Mouse (Mus musculus): ENCODE results near the gene Uba2. TPM values are rescaled to one million over a fixed set of nuclear protein-coding genes. Genes with fewer than 3 reads are reported as not detected.

Gene Uba2
- polyA plus RNA-seq, 1 experiment from 2014 or later: 80.5 TPM

DNA sequence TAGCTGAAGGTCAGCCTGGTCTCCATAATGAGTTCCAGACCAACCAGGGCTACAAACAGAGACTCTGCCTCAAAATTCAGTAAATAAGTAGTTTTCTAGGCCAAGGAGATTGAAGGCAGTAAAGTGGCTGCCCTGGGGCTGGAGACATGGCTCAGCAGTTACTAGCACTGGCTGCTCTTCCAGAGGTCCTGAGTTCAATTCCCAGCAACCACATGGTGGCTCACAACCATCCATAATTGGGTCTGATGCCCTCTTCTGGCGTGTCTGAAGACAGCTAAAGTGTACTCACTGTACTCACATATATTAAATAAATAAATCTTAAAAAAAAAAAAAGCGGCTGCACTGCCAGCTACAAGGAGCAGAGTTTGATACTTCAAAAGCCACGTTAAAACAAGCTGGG is 3.4 kb downstream of the Uba2 start:
- peaks cover 17% of the 10 kb centered on the region for H3K36me3 ChIP-seq (ENCODE audit: control insufficient read depth, insufficient read depth, low read length)
- no peak overlapping the region for H3K9ac ChIP-seq (ENCODE audit: low read length)
- WGBS: 73% methylated on average over 3 of the region's 3 CpGs
- no peaks in the 10 kb centered on the region for H3K9me3 ChIP-seq (ENCODE audit: control insufficient read depth, low read length)
- no peaks in the 10 kb centered on the region for H3K27me3 ChIP-seq (ENCODE audit: control insufficient read depth, insufficient read depth, low read length)
- DNase-seq (ENCODE audit: low spot score) (no peak), ATAC-seq (ENCODE audit: low FRiP score, low TSS enrichment) (no peak)
- TF ChIP-seq EP300 (optimal IDR thresholded peaks at IDR 0.05): no peak
- 0 out of 2 replicates have a peak, but pooled peaks have one; percentile 16 for TF ChIP-seq CTCF (IDR thresholded peaks at IDR 0.05; ENCODE audit: low read depth)
- H3K4me2 ChIP-seq (replicated peaks; ENCODE audit: low read depth): no peak overlapping the region
- no peaks in the 10 kb centered on the region for H3K4me1 ChIP-seq (replicated peaks; ENCODE audit: control insufficient read depth, insufficient read depth)
- H3K27ac ChIP-seq (replicated peaks): no peak overlapping the region
- no peak overlapping the region for H3K4me3 ChIP-seq (ENCODE audit: low read depth, low read length)

DNA sequence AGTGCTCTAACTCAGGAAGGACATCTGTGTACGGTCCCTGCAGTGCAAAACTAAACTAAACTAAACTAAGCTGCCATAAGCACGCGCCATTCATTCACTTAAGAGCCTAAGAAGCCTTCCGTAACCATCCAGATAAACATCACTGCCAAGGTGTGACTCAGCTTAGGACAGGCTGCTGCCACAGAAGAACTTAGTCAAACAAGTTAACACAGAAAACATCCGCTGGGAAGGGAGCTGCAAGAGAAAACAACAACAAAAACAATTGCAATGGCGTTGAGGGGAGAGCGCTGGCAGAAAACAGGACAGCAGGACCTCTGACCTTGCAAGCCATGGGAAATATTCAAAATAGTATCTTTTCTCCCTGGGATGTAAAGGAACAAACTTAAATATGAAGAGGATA is 4.7 kb downstream of the Uba2 start:
- H3K27me3 ChIP-seq (ENCODE audit: control insufficient read depth, insufficient read depth, low read length): no peaks in the 10 kb centered on the region
- ATAC-seq (ENCODE audit: low FRiP score, low TSS enrichment): no peak
- H3K4me2 ChIP-seq (replicated peaks; ENCODE audit: low read depth): no peak overlapping the region
- WGBS: 86% methylated on average over 7 of the region's 7 CpGs
- no peak for DNase-seq (ENCODE audit: low spot score)
- no peaks in the 10 kb centered on the region for H3K9me3 ChIP-seq (ENCODE audit: control insufficient read depth, low read length)
- no peak overlapping the region for H3K27ac ChIP-seq (replicated peaks)
- TF ChIP-seq EP300 (optimal IDR thresholded peaks at IDR 0.05): no peak
- no peak for TF ChIP-seq CTCF (IDR thresholded peaks at IDR 0.05; ENCODE audit: low read depth)
- H3K4me1 ChIP-seq (replicated peaks; ENCODE audit: control insufficient read depth, insufficient read depth): no peaks in the 10 kb centered on the region
- peaks cover 23% of the 10 kb centered on the region for H3K36me3 ChIP-seq (ENCODE audit: control insufficient read depth, insufficient read depth, low read length)
- H3K9ac ChIP-seq (ENCODE audit: low read length): no peak overlapping the region
- no peak overlapping the region for H3K4me3 ChIP-seq (ENCODE audit: low read depth, low read length)

GRCm38 (mm10) chr7:34159167-34159566 is 10.2 kb downstream of the Uba2 start:
- 86% methylated on average over 3 of the region's 3 CpGs for WGBS
- peaks cover 45% of the 10 kb centered on the region for H3K36me3 ChIP-seq (ENCODE audit: control insufficient read depth, insufficient read depth, low read length)
- TF ChIP-seq CTCF (IDR thresholded peaks at IDR 0.05; ENCODE audit: low read depth) (peak; percentile 36), EP300 (optimal IDR thresholded peaks at IDR 0.05) (no peak)
- H3K27me3 ChIP-seq (ENCODE audit: control insufficient read depth, insufficient read depth, low read length): no peaks in the 10 kb centered on the region
- no peak overlapping the region for H3K4me2 ChIP-seq (replicated peaks; ENCODE audit: low read depth)
- ATAC-seq (ENCODE audit: low FRiP score, low TSS enrichment) (no peak), DNase-seq (ENCODE audit: low spot score) (no peak)
- no peak overlapping the region for H3K27ac ChIP-seq (replicated peaks)
- H3K4me3 ChIP-seq (ENCODE audit: low read depth, low read length): no peak overlapping the region
- no peaks in the 10 kb centered on the region for H3K4me1 ChIP-seq (replicated peaks; ENCODE audit: control insufficient read depth, insufficient read depth)
- H3K9me3 ChIP-seq (ENCODE audit: control insufficient read depth, low read length): no peaks in the 10 kb centered on the region
- no peak overlapping the region for H3K9ac ChIP-seq (ENCODE audit: low read length)

DNA sequence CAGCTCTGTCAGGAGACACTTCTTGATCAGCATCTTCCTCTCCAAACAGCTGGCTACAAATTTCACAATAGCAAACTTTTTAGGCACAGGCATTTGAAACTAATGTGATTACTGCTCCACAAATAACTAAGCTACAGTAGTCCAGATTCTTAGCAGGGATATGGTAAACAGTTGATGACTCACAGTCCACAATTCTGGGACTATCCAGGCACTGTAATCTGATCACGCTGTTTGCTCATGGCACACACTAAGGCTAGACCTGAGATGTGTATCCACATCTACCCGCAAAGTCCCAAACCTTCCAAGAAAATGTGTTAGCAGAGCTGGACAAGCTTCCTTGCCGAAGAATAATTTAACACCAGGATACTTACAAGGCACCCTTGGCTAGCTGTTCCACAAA is 11.4 kb downstream of the Uba2 start:
- no peak overlapping the region for H3K4me3 ChIP-seq (ENCODE audit: low read depth, low read length)
- DNase-seq (ENCODE audit: low spot score) (peak; percentile 32), ATAC-seq (ENCODE audit: low FRiP score, low TSS enrichment) (peak; percentile 93)
- no peaks in the 10 kb centered on the region for H3K27me3 ChIP-seq (ENCODE audit: control insufficient read depth, insufficient read depth, low read length)
- H3K4me2 ChIP-seq (replicated peaks; ENCODE audit: low read depth): no peak overlapping the region
- no peak overlapping the region for H3K27ac ChIP-seq (replicated peaks)
- H3K36me3 ChIP-seq (ENCODE audit: control insufficient read depth, insufficient read depth, low read length): peaks cover 40% of the 10 kb centered on the region
- TF ChIP-seq EP300 (optimal IDR thresholded peaks at IDR 0.05) (no peak), CTCF (IDR thresholded peaks at IDR 0.05; ENCODE audit: low read depth) (no peak)
- H3K4me1 ChIP-seq (replicated peaks; ENCODE audit: control insufficient read depth, insufficient read depth): no peaks in the 10 kb centered on the region
- H3K9ac ChIP-seq (ENCODE audit: low read length): no peak overlapping the region
- WGBS: 79% methylated on average over 3 of the region's 3 CpGs
- H3K9me3 ChIP-seq (ENCODE audit: control insufficient read depth, low read length): no peaks in the 10 kb centered on the region

GRCm38 (mm10) chr7:34147193-34147592 is 22.2 kb downstream of the Uba2 start:
- no peaks in the 10 kb centered on the region for H3K4me1 ChIP-seq (replicated peaks; ENCODE audit: control insufficient read depth, insufficient read depth)
- DNase-seq (ENCODE audit: low spot score) (no peak), ATAC-seq (ENCODE audit: low FRiP score, low TSS enrichment) (no peak)
- no peak overlapping the region for H3K9ac ChIP-seq (ENCODE audit: low read length)
- peaks cover 51% of the 10 kb centered on the region for H3K36me3 ChIP-seq (ENCODE audit: control insufficient read depth, insufficient read depth, low read length)
- no peak overlapping the region for H3K4me3 ChIP-seq (ENCODE audit: low read depth, low read length)
- H3K27ac ChIP-seq (replicated peaks): no peak overlapping the region
- H3K4me2 ChIP-seq (replicated peaks; ENCODE audit: low read depth): no peak overlapping the region
- WGBS: 70% methylated on average over 4 of the region's 4 CpGs
- H3K27me3 ChIP-seq (ENCODE audit: control insufficient read depth, insufficient read depth, low read length): no peaks in the 10 kb centered on the region
- TF ChIP-seq EP300 (optimal IDR thresholded peaks at IDR 0.05): no peak
- no peak for TF ChIP-seq CTCF (IDR thresholded peaks at IDR 0.05; ENCODE audit: low read depth)
- H3K9me3 ChIP-seq (ENCODE audit: control insufficient read depth, low read length): no peaks in the 10 kb centered on the region

DNA sequence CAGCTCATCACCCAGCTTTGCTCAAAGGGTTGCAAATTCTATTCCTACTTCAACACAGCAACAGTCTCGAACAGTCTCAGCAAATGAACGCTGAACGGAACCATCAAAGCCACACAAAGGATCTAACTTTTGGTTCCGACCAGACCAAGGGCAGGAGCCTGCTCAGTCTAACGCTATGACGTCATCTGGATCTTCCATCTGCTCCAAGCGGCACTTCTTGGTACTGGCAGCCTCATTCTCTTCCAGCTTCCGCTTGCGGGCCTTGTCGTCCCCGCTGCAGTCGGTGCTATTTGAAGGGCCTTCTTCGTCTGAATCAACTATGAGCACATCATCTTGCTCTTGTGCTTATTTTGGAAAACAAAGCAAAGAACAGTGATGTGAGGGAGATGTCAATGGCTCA is 28.3 kb downstream of the Uba2 start:
- Histone ChIP-seq H3K4me1 (replicated peaks; ENCODE audit: control insufficient read depth, insufficient read depth) (no peaks in the 10 kb centered on the region), H3K27me3 (ENCODE audit: control insufficient read depth, insufficient read depth, low read length) (no peaks in the 10 kb centered on the region), H3K4me2 (replicated peaks; ENCODE audit: low read depth) (no peak overlapping the region), H3K36me3 (ENCODE audit: control insufficient read depth, insufficient read depth, low read length) (peaks cover 31% of the 10 kb centered on the region), H3K4me3 (ENCODE audit: low read depth, low read length) (no peak overlapping the region), H3K9ac (ENCODE audit: low read length) (no peak overlapping the region), H3K27ac (replicated peaks) (no peak overlapping the region), H3K9me3 (ENCODE audit: control insufficient read depth, low read length) (no peaks in the 10 kb centered on the region)
- DNase-seq (ENCODE audit: low spot score) (no peak), ATAC-seq (ENCODE audit: low FRiP score, low TSS enrichment) (no peak)
- TF ChIP-seq EP300 (optimal IDR thresholded peaks at IDR 0.05): no peak
- TF ChIP-seq CTCF (IDR thresholded peaks at IDR 0.05; ENCODE audit: low read depth): no peak
- 97% methylated on average over 13 of the region's 13 CpGs for WGBS

All from stomach, postnatal 0 days (tissue).